Mouse (Mus musculus): ENCODE results near the gene Sat1.

DNA sequence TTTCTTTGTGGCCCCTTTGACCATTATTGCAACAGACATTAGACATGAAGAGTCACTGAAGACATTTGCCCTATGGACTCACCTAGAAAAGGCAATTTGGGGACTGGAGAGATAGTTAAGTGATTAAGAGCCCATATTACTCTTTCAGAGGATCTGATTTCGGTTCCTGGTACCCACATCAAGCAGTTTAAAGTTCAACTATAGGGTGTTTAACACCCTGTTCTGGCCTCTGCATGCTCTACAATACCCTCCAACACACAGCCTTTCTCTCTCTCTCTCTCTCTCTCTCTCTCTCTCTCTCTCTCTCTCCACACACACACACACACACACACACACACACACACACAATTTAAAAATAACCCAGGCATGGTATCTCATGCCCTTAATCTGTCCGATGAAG lies 38.6 kb downstream of the Sat1 start:
- TF ChIP-seq EP300 (IDR thresholded peaks at IDR 0.05; ENCODE audit: insufficient read depth, low read depth, low read length) (no peak), POLR2A (IDR thresholded peaks at IDR 0.05; ENCODE audit: insufficient read depth, low read length) (no peak)

Data from ES-Bruce4 (cell line).